19 mouse cellular contexts compared by ENCODE assay signal in genomic region chr2:129185611-129186290, GRCm38 (mm10). TPM values are rescaled to one million over a fixed set of nuclear protein-coding genes. Genes with fewer than 3 reads are reported as not detected.
DNase-seq lines count a peak whose midpoint lies in the region; ATAC-seq and TF ChIP-seq lines count a peak whose summit lies in the region.
"Had no signal": no experiment of that assay in that cellular context is flagged by ENCODE, and none has a peak within 500 bp of the region (broad histone marks: within the 10 kb centered on the region; RNA-seq: fewer than 3 reads in every experiment).

No protein-coding gene starts in this region.

- H3K4me2 ChIP-seq in lung, postnatal 0 days (replicated peaks; ENCODE audit: low read depth, low read length), result no peak overlapping the region
- H3K4me2 ChIP-seq: forebrain, embryonic 13.5 days; heart, embryonic 13.5 days; midbrain, embryonic 12.5 days had no signal

- DNase-seq in lung, postnatal 0 days (ENCODE audit: low spot score), result peak; percentile 40
- no peak for DNase-seq in lung, postnatal 14 days
- peak; percentile 15 to 54 for DNase-seq in natural killer cell, adult 2 months (ENCODE audit: low spot score in 2 of 2)
- DNase-seq in kidney, adult 11 months, result no peak
- no peak for DNase-seq in ovary, postnatal 10 days (ENCODE audit: low spot score)
- DNase-seq: adrenal gland, postnatal 25 days; cerebellum, adult 8-10 months; gastrocnemius, postnatal 36 days; heart, postnatal 4 days; kidney, adult 8-10 months; kidney, postnatal 36 days; spleen, adult 18-20 months had no signal

- H3K27ac ChIP-seq in lung, postnatal 0 days (ENCODE audit: low read length), result no peak overlapping the region
- peak overlapping the region; percentile 64 for H3K27ac ChIP-seq in bone marrow macrophage, adult 2 months (ENCODE audit: insufficient read depth, low read depth, low read length)
- H3K27ac ChIP-seq: forebrain, embryonic 13.5 days; heart, embryonic 13.5 days; hindbrain, postnatal 0 days; midbrain, embryonic 12.5 days had no signal

- no peak for TF ChIP-seq POLR2A in bone marrow macrophage, adult 2 months (IDR thresholded peaks at IDR 0.05; ENCODE audit: borderline replicate concordance, low read depth, low read length)

- TF ChIP-seq EP300 in lung, postnatal 0 days (IDR thresholded peaks at IDR 0.05), result no peak

- ATAC-seq in lung, postnatal 0 days, result peak; percentile 64
- ATAC-seq in inflammation-experienced regulatory T-cells, adult 6 months, result peak; percentile 33
- ATAC-seq: forebrain, embryonic 13.5 days; hindbrain, postnatal 0 days had no signal

- no peak overlapping the region for H3K4me3 ChIP-seq in lung, postnatal 0 days (ENCODE audit: low read depth, low read length)
- no peak overlapping the region for H3K4me3 ChIP-seq in bone marrow macrophage, adult 2 months (ENCODE audit: insufficient read depth, low read length)
- H3K4me3 ChIP-seq: forebrain, embryonic 13.5 days; heart, embryonic 13.5 days; midbrain, embryonic 12.5 days had no signal

- no peaks in the 10 kb centered on the region for H3K36me3 ChIP-seq in lung, postnatal 0 days (ENCODE audit: insufficient read depth, low read length)
- H3K36me3 ChIP-seq: heart, embryonic 13.5 days; midbrain, embryonic 12.5 days had no signal

- H3K27me3 ChIP-seq in lung, postnatal 0 days (replicated peaks; ENCODE audit: insufficient read depth, low read length), result no peaks in the 10 kb centered on the region
- H3K27me3 ChIP-seq: CH12.LX; forebrain, embryonic 13.5 days; heart, embryonic 13.5 days; midbrain, embryonic 12.5 days had no signal

- no peaks in the 10 kb centered on the region for H3K4me1 ChIP-seq in lung, postnatal 0 days (ENCODE audit: insufficient read depth, low read depth, low read length)
- H3K4me1 ChIP-seq in bone marrow macrophage, adult 2 months (ENCODE audit: control insufficient read depth, insufficient read depth, low read length), result peaks cover 44% of the 10 kb centered on the region
- H3K4me1 ChIP-seq: forebrain, embryonic 13.5 days; midbrain, embryonic 12.5 days had no signal

- no peaks in the 10 kb centered on the region for H3K9me3 ChIP-seq in lung, postnatal 0 days (ENCODE audit: low read length)
- H3K9me3 ChIP-seq: midbrain, embryonic 12.5 days had no signal

- no peak for TF ChIP-seq CTCF in lung, postnatal 0 days (IDR thresholded peaks at IDR 0.05)
- TF ChIP-seq CTCF in bone marrow macrophage, adult 2 months (IDR thresholded peaks at IDR 0.05; ENCODE audit: low read depth, low read length), result no peak

- no peak overlapping the region for H3K9ac ChIP-seq in lung, postnatal 0 days (replicated peaks; ENCODE audit: low read depth)
- H3K9ac ChIP-seq: forebrain, embryonic 13.5 days; heart, embryonic 13.5 days; midbrain, embryonic 12.5 days had no signal

- WGBS in lung, postnatal 0 days, result 59% methylated on average over 10 of the region's 10 CpGs

RNA-seq across cellular contexts. Expression of gene Slc20a1, which starts 12.8 kb away (rescaled TPM):
- 10.0 and 10.5 TPM in 2 replicates for polyA plus RNA-seq in lung, postnatal 0 days (2015; fragmentation: Nextera tagmentation; extraction: Ambion mirVana)
- polyA plus RNA-seq in bone marrow macrophage, adult 2 months (2012; ENCODE audit: insufficient read depth, insufficient read length, missing spikeins), result 29.5 and 32.1 TPM in 2 replicates
- polyA plus RNA-seq in inflammation-experienced regulatory T-cells, adult 6 months (2017; shearing (Covaris generic)), result 100 to 1,000 TPM in 1 of 3 experiments, 10 to 100 TPM in 2; 95.3 to 104 (median 98.9) TPM

RNA-seq across cellular contexts. Expression of gene Chchd5, which starts 56.3 kb away (rescaled TPM):
- 21.1 and 21.4 TPM in 2 replicates for polyA plus RNA-seq in lung, postnatal 0 days (2015; fragmentation: Nextera tagmentation; extraction: Ambion mirVana)
- 15.3 and 20.0 TPM in 2 replicates for polyA plus RNA-seq in bone marrow macrophage, adult 2 months (2012; ENCODE audit: insufficient read depth, insufficient read length, missing spikeins)
- polyA plus RNA-seq in inflammation-experienced regulatory T-cells, adult 6 months (2017; shearing (Covaris generic)), result 10 to 100 TPM; 26.5 to 44.1 (median 34.3) TPM

Comparison
In these comparisons a context has a peak if more than half of its experiments do, and no peak if none do; other contexts are left out.
1. DNase-seq: peak in lung, postnatal 0 days (single experiment) and natural killer cell, adult 2 months (2 of 2); none in lung, postnatal 14 days (single experiment), kidney, adult 11 months (single experiment) and ovary, postnatal 10 days (single experiment).